Mouse (Mus musculus): Measurements from ENCODE around the gene H60b. TPM values are rescaled to one million over a fixed set of nuclear protein-coding genes. Genes with fewer than 3 reads are reported as not detected.
"Not testable (repeated sequence)": the region's sequence is repeated elsewhere in the genome, so short reads cannot be mapped to it uniquely, and the experiment has no call there.

Gene H60b
- total RNA-seq, 2 experiments from 2014 or later, result not detected

- DNase-seq (ENCODE audit: extremely low spot score in 1 of 2, low spot score in 1 of 2), result peak; percentile 65 to 87
Measured at GRCm38 (mm10) chr10:22163705-22164583, 5.6 kb downstream of the H60b start.

DNA sequence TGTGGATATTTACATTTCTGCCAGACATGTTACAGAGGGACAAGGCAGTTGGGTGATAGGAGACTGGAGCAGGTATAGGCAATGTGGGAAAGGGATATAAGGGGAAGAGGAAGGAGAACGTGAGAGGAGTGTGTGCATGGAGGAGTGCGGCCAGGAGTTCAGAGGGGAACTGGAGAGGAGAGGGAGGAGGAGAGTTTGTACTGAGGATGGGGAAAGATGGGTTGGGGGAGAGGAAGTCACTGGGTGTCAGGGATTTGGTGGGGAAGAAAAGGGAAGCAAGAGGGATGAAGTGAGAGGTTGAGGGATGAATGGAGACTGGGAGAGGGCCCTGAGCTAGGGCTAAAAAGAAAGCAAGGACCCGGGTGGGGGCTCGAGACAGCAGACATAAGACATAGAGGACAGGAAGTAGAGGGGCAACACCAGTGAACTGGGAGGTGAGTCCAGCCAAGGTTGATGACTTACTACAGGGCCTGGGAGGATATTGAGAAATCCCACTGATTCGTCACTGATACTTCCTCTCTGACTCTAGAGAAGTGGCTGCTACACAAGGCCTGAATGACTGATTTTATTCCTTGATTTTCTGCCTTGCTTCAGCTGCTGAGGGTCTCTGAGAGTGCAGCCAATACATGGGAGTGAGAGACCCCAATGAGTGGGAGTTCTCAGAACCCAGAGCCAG is 7.1 kb downstream of the H60b start:
- DNase-seq (ENCODE audit: extremely low spot score in 1 of 2, low spot score in 1 of 2), result not testable (repeated sequence)

DNA sequence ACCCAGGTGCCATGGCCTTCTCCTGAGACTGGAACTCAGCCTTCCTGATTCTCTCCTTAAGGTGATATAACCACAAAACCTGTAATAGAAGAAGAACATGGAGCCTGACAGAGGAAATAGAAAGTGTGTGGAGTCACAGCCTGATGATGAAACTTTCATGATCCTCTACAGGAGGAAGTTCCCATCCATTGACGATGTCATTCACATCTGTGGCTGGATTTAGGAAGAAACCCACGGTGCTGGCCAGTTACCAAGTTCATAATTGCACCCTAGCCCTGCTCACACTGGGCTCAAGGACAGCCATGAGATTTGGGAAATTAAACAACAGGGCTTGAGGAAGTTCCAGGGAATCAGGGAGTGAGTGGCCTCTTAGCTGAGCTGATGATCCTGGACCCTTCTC is 7.6 kb downstream of the H60b start:
- not testable (repeated sequence) for DNase-seq (ENCODE audit: extremely low spot score in 1 of 2, low spot score in 1 of 2)

DNA sequence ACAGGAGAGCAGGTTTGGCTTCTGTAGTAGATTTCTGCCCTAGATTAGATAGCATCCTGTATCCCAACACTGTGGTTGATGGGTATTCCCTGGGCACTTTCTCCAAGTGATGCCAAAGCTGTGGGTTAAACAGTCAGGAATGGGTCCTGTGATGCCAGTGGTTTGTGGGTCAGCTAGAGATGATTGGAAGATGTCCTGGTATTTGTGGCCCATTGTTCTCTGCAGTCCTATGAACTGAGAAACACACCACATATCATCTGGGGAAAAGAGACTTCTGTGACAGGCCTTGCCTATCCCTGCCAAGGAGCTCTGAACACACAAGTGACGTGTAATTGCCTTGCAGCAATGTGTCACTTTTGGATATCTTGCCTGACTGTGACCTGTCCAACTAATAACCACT is 8.7 kb downstream of the H60b start:
- not testable (repeated sequence) for DNase-seq (ENCODE audit: extremely low spot score in 1 of 2, low spot score in 1 of 2)

- not testable (repeated sequence) for DNase-seq (ENCODE audit: extremely low spot score in 1 of 2, low spot score in 1 of 2)
Measured at GRCm38 (mm10) chr10:22169116-22169515, 10.7 kb downstream of the H60b start.

GRCm38 (mm10) chr10:22172431-22173334 is 14.3 kb downstream of the H60b start:
- not testable (repeated sequence) for DNase-seq (ENCODE audit: extremely low spot score in 1 of 2, low spot score in 1 of 2)

DNA sequence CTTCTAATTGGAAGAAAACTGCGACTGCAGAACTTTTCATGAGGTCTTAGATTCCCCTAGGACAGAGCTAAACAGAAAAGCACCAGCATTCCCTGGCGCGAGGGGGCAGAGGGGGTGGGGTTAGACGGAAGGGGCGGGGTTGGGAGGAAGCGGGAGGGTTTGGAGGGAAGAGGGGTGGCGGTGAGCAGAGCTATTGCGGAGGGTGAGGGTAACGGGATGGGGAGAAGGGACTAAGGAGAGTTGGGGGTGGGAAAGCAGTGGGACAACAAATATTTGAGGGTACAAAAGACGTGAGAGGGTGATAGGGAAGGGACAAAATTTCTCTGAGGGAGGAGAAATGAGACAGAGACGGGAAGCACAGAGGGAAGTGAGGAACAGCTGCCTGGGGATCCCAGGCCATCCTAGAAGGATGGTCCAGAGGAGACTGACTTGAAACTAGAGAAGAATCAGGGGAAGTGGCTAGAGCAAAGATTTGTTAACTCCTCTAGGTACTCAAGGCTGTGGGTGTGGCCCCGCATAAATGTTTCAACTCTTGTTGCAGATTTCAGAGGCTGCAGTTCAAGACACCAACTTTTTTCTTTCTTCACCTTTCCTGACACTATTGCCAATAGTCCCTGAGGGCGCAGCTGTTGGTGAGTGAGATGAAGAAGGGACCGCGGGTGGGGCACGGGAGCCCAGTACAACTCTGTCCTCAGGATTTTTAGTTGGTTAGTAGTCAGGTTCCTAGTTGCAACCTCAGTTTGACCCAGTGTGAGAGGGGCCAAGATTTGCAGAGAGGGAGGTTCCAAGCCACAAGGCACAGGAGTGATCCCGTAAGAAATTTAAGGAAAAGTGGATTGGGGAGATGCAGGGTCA is 15.2 kb downstream of the H60b start:
- DNase-seq (ENCODE audit: extremely low spot score in 1 of 2, low spot score in 1 of 2), result not testable (repeated sequence)

DNA sequence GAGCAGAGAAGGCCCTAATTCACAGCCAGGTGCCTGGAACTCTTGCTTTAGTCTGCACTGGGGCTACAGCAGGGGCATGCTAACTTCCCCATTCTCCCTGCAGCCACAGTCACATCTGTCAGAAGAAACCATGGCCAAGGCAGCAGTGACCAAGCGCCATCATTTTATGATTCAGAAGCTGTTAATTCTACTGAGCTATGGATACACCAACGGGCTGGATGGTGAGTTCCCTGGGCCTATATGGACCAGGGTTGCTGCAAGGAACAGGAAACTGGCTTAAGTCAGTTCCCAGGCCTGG is 15.8 kb downstream of the H60b start:
- DNase-seq (ENCODE audit: extremely low spot score in 1 of 2, low spot score in 1 of 2), result not testable (repeated sequence)

- DNase-seq (ENCODE audit: extremely low spot score in 1 of 2, low spot score in 1 of 2), result not testable (repeated sequence)
Measured at GRCm38 (mm10) chr10:22176515-22176914, 18.1 kb downstream of the H60b start.

DNA sequence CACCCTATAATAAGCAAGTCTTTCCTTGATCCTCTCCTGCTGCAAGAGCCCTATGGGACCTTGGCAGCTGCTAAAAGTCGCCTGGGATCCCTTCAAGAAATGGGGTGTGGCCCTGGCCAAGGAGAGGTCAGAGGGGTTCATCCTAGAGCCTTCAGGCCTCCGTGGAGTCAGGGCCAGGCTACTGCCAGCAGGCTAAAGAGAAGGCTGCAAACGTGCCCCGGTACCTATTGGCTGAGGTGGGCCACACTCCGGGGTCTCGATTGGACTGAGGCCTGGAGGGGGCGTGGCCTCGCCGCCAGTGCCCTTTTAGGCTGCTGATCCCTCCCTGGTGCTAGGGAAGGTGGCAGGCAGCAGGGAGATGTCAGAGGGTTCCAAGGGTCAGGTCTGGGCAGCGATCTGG is 32.6 kb downstream of the H60b start:
- DNase-seq (ENCODE audit: extremely low spot score in 1 of 2, low spot score in 1 of 2), result not testable (repeated sequence)

DNA sequence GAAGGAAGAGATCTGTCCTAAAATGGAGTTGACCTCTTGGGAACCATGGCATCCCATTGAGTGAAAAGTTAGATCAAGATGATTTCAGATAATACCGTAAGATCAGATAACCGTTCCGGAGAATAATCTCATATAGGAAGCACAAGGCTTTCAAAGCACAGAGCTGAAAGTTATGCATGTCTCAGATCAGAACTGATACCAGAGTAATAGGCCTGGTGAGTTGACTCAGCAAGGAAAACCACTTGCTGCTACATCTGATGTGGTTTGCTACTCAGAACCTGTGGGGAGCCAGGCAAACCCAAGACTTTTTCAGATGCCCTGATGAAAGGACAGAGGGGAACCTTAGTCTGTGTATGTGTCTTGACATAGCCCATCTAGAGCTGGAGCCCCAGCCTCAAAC is 43.0 kb downstream of the H60b start:
- not testable (repeated sequence) for DNase-seq (ENCODE audit: extremely low spot score in 1 of 2, low spot score in 1 of 2)

GRCm38 (mm10) chr10:22202784-22203583 is 44.6 kb downstream of the H60b start:
- DNase-seq (ENCODE audit: extremely low spot score in 1 of 2, low spot score in 1 of 2), result not testable (repeated sequence)

- not testable (repeated sequence) for DNase-seq (ENCODE audit: extremely low spot score in 1 of 2, low spot score in 1 of 2)
Measured at GRCm38 (mm10) chr10:22206443-22206842, 48.1 kb downstream of the H60b start.

GRCm38 (mm10) chr10:22212012-22212696 is 53.8 kb downstream of the H60b start:
- peak in 1 of 2 experiments; percentile 57 for DNase-seq (ENCODE audit: extremely low spot score in 1 of 2, low spot score in 1 of 2)

GRCm38 (mm10) chr10:22223474-22224349 is 65.3 kb downstream of the H60b start:
- DNase-seq (ENCODE audit: extremely low spot score in 1 of 2, low spot score in 1 of 2), result not testable (repeated sequence)

- no peak for DNase-seq (ENCODE audit: extremely low spot score in 1 of 2, low spot score in 1 of 2)
Measured at GRCm38 (mm10) chr10:22265060-22265459, 106.7 kb downstream of the H60b start.
